Mouse (Mus musculus) neural tube, embryonic 11.5 days (tissue): Measurements from ENCODE around the gene Adat1. TPM values are rescaled to one million over a fixed set of nuclear protein-coding genes. Genes with fewer than 3 reads are reported as not detected.

Source experiments
- ATAC-seq: fragments of 200-750 bp; cut with Nextera tagmentation; 2 replicates; pipeline ENCODE4 v1.8.0; 2017; ENCODE audit warnings: moderate number of reproducible peaks, mild to moderate bottlenecking, moderate TSS enrichment, moderate library complexity; ENCODE audit not compliant: insufficient read depth, low FRiP score, low TSS enrichment
- DNase-seq: peaks from one replicate; pipeline ENCODE4 v3.0.0-alpha.2; 2015; ENCODE audit warnings: low spot score
- H3K27ac ChIP-seq: fragments of 300-500 bp; sonication (generic); 2 replicates; pipeline ENCODE4 v1.5.1; 2014; ENCODE audit warnings: low read depth, mild to moderate bottlenecking, low read length
- H3K27me3 ChIP-seq: fragments of 300-500 bp; sonication (generic); 2 replicates; pipeline ENCODE4 v1.6.1; 2014; ENCODE audit warnings: mild to moderate bottlenecking, low read length, mixed read lengths; ENCODE audit not compliant: control insufficient read depth, insufficient read depth
- H3K36me3 ChIP-seq: fragments of 300-500 bp; sonication (generic); 2 replicates; pipeline ENCODE4 v1.6.1; 2014; ENCODE audit warnings: mild to moderate bottlenecking, low read length, moderate library complexity, mixed read lengths; ENCODE audit not compliant: control insufficient read depth, insufficient read depth
- H3K4me1 ChIP-seq: fragments of 300-500 bp; sonication (generic); 2 replicates; pipeline ENCODE4 v1.6.1; 2014; ENCODE audit warnings: low read length, mixed read lengths; ENCODE audit not compliant: control insufficient read depth, insufficient read depth
- H3K4me2 ChIP-seq: fragments of 300-500 bp; sonication (generic); 2 replicates; pipeline ENCODE4 v1.6.1; 2014; ENCODE audit warnings: low read depth, mild to moderate bottlenecking, moderate library complexity
- H3K4me3 ChIP-seq: fragments of 300-500 bp; sonication (generic); 2 replicates; pipeline ENCODE4 v1.5.1; 2014; ENCODE audit warnings: low read depth, low read length
- H3K9ac ChIP-seq: fragments of 300-500 bp; sonication (generic); 2 replicates; pipeline ENCODE4 v1.6.1; 2014; ENCODE audit warnings: mild to moderate bottlenecking, low read length
- H3K9me3 ChIP-seq: fragments of 300-500 bp; sonication (generic); 2 replicates; pipeline ENCODE4 v1.6.1; 2016; ENCODE audit warnings: low read length; ENCODE audit not compliant: control insufficient read depth
- WGBS: fragments of 180-500 bp; shearing (Covaris S2); extraction: QIAGEN DNeasy Blood & Tissue Kit; methylation state at CpG from one replicate; pipeline ENCODE4 v1.1.7; 2014; 5-methylcytosine and 5-hydroxymethylcytosine counted together
- polyA plus RNA-seq: library from polyadenylated mRNA; unstranded; fragments of >200 nt; fragmentation: Nextera tagmentation; extraction: Ambion mirVana; gene quantifications from 2 replicates; pipeline ENCODE4 v1.2.1, GENCODE M21; 2014

The Adat1 gene
- polyA plus RNA-seq, 1 experiment from 2014 or later = 10.1 TPM

GRCm38 (mm10) chr8:111951936-111952335 is 40.2 kb downstream of the Adat1 start:
- ATAC-seq (no peak), DNase-seq (no peak)
- H3K27ac ChIP-seq = no peak overlapping the region
- no peaks in the 10 kb centered on the region for H3K4me1 ChIP-seq
- H3K36me3 ChIP-seq = peaks cover 19% of the 10 kb centered on the region
- H3K4me2 ChIP-seq = no peak overlapping the region
- no peak overlapping the region for H3K9ac ChIP-seq
- H3K27me3 ChIP-seq = no peaks in the 10 kb centered on the region
- no peak overlapping the region for H3K4me3 ChIP-seq
- H3K9me3 ChIP-seq = no peaks in the 10 kb centered on the region
- WGBS = 95% methylated on average over 5 of the region's 5 CpGs

GRCm38 (mm10) chr8:111951317-111951716 is 40.8 kb downstream of the Adat1 start:
- 96% methylated on average over 7 of the region's 7 CpGs for WGBS
- Histone ChIP-seq H3K4me3 (no peak overlapping the region), H3K9me3 (no peaks in the 10 kb centered on the region), H3K36me3 (peaks cover 17% of the 10 kb centered on the region; the same call in 1 of the 2 replicates), H3K4me2 (no peak overlapping the region), H3K4me1 (no peaks in the 10 kb centered on the region), H3K27ac (no peak overlapping the region), H3K27me3 (no peaks in the 10 kb centered on the region), H3K9ac (no peak overlapping the region)
- DNase-seq (no peak), ATAC-seq (no peak)

- H3K9ac ChIP-seq = no peak overlapping the region
- WGBS = 93% methylated on average over 3 of the region's 3 CpGs
- no peak overlapping the region for H3K27ac ChIP-seq
- H3K9me3 ChIP-seq = no peaks in the 10 kb centered on the region
- no peak overlapping the region for H3K4me2 ChIP-seq
- no peak overlapping the region for H3K4me3 ChIP-seq
- peaks cover 18% of the 10 kb centered on the region; the same call in 1 of the 2 replicates for H3K36me3 ChIP-seq
- DNase-seq = no peak
- H3K27me3 ChIP-seq = no peaks in the 10 kb centered on the region
- H3K4me1 ChIP-seq = no peaks in the 10 kb centered on the region
- no peak for ATAC-seq
Observed at GRCm38 (mm10) chr8:111950846-111951245, 41.3 kb downstream of the Adat1 start.

- Histone ChIP-seq H3K9me3 (no peaks in the 10 kb centered on the region), H3K27ac (no peak overlapping the region), H3K27me3 (no peaks in the 10 kb centered on the region), H3K4me1 (no peaks in the 10 kb centered on the region), H3K9ac (no peak overlapping the region), H3K4me2 (no peak overlapping the region), H3K4me3 (no peak overlapping the region), H3K36me3 (peaks cover 13% of the 10 kb centered on the region)
- no peak for DNase-seq
- no peak for ATAC-seq
- 88% methylated on average over 8 of the region's 8 CpGs for WGBS
Observed at GRCm38 (mm10) chr8:111947954-111948353, 44.1 kb downstream of the Adat1 start.

GRCm38 (mm10) chr8:111947144-111947543 is 45.0 kb downstream of the Adat1 start:
- Histone ChIP-seq H3K4me3 (no peak overlapping the region), H3K27ac (no peak overlapping the region), H3K27me3 (no peaks in the 10 kb centered on the region), H3K36me3 (peaks cover 13% of the 10 kb centered on the region), H3K9ac (no peak overlapping the region), H3K9me3 (no peaks in the 10 kb centered on the region), H3K4me1 (no peaks in the 10 kb centered on the region), H3K4me2 (no peak overlapping the region)
- ATAC-seq (no peak), DNase-seq (no peak)
- WGBS = 87% methylated on average over 2 of the region's 2 CpGs

- no peak for DNase-seq
- no peak overlapping the region for H3K4me3 ChIP-seq
- H3K9ac ChIP-seq = no peak overlapping the region
- H3K27ac ChIP-seq = no peak overlapping the region
- no peaks in the 10 kb centered on the region for H3K9me3 ChIP-seq
- no peak overlapping the region for H3K4me2 ChIP-seq
- ATAC-seq = no peak
- WGBS = 95% methylated on average over 2 of the region's 2 CpGs
- H3K36me3 ChIP-seq = peaks cover 13% of the 10 kb centered on the region
- H3K27me3 ChIP-seq = no peaks in the 10 kb centered on the region
- H3K4me1 ChIP-seq = peaks cover 9% of the 10 kb centered on the region
Observed at GRCm38 (mm10) chr8:111943544-111943943, 48.6 kb downstream of the Adat1 start.

- Histone ChIP-seq H3K9me3 (no peaks in the 10 kb centered on the region), H3K9ac (peak overlapping the region; percentile 87), H3K27me3 (no peaks in the 10 kb centered on the region), H3K27ac (no peak overlapping the region), H3K4me2 (peak overlapping the region; percentile 77), H3K36me3 (peaks cover 2% of the 10 kb centered on the region), H3K4me1 (peaks cover 9% of the 10 kb centered on the region), H3K4me3 (peak overlapping the region; percentile 96)
- ATAC-seq = no peak
- WGBS = under 1% methylated on average over 23 of the region's 23 CpGs
- peak; percentile 59 for DNase-seq
Observed at GRCm38 (mm10) chr8:111941101-111941454, 51.0 kb downstream of the Adat1 start.

- ATAC-seq (peak; percentile 98), DNase-seq (peak; percentile 97)
- Histone ChIP-seq H3K9ac (peak within 1 kb of the TSS; percentile 87), H3K4me2 (peak within 1 kb of the TSS; percentile 77), H3K27me3 (no peaks in the 10 kb centered on the region), H3K4me1 (peaks cover 9% of the 10 kb centered on the region), H3K4me3 (peak within 1 kb of the TSS; percentile 96), H3K27ac (0 out of 2 replicates have a peak within 1 kb of the TSS, but pooled peaks have one; percentile 35), H3K9me3 (no peaks in the 10 kb centered on the region), H3K36me3 (peaks cover 2% of the 10 kb centered on the region)
- WGBS = under 1% methylated on average over 62 of the region's 65 CpGs
Observed at GRCm38 (mm10) chr8:111940171-111941100, 51.7 kb downstream of the Adat1 start, which contains the start of gene Gabarapl2. Gene Gabarapl2 (plus strand): TSS chr8:111940703.
